Mouse (Mus musculus) layer of hippocampus, adult 9-11 months (tissue): ENCODE results near the gene Ager.

Source experiments
- DNase-seq: peaks from one replicate; pipeline ENCODE4 v3.0.0; 2022

Gene Ager

DNA sequence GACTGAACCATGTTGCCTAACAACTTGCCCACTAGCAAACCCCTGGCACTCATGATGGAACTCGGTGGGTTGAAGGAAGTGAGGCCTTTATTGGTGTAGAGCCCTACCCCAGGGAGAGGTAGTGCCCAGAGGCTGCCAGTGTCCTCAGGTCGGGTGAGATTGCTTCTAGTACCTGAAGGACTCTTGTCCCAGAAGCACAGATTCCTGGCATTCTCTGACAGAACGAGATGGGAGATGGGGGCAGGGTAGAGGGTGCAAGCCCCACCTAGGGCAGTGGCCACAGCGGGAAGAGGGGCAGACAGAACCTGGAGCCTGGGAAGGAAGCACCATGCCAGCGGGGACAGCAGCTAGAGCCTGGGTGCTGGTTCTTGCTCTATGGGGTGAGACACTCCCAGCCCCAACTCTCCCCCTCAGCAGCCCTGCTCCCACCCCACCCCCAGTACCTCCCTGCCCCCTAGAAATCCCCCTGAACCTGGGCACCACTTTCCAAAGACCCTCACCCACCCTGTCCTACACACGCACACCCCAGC, at the start of gene Ager:
TSS of gene Ager (plus strand) at position 297 of the 530 bp plus-strand sequence.
- DNase-seq, result no peak

DNA sequence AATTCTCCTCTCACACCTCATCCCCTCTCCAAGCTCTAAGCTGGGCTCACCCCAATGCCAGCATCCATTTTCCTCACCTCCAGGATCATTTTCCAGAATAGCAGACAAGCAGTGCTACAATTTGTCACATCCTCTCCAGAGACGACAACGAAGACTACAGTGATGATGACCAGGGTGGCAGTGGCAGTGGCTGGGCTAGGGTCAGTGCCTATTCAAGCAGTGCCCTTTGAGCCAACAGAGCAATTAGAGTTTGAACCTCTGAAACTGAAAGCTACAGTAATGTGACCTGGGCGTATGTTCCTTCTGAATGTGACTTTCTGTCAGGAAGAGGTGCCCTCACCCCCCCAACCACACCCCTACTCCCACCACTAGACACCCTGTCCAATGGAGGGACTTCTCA, 48.5 kb upstream of the Ager start:
- no peak for DNase-seq

DNA sequence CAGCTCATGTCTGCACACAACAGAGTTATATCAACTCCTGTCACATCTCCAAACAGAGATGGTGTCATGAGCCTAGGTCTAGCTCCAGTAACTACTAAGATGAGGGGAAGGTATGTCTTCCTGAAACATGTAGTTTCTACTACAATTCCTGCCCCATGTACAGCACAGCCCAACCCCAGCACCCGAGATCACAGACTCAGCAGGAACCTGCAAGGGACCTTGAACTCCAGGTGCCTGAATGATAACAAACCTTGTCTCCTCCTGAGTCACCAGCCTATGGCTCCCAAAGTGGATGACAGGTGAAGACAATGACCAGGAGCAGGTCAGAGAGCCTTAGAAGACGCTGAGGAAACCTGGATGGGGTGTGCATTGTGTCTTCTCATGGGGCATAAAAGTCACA, 47.8 kb upstream of the Ager start:
- no peak for DNase-seq

DNA sequence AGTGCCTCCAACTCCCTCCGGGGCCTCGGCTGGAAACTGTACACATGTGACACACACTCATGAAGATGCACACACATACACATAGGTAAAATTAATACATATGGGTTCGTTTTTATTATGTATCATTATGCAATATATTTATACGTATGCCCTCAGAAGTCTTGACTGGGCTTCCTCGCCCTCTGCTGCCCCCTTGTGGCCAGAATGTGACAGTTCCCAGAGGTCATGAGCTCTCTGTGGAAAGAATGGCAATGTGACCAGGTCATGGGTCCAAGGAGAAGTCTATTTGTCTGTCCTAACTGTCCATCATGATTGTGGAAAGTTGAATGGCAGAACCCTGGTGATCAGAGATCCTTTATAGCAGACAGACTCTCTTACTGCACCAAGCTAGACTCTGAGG, 42.2 kb upstream of the Ager start:
- DNase-seq, result peak; percentile 66

DNA sequence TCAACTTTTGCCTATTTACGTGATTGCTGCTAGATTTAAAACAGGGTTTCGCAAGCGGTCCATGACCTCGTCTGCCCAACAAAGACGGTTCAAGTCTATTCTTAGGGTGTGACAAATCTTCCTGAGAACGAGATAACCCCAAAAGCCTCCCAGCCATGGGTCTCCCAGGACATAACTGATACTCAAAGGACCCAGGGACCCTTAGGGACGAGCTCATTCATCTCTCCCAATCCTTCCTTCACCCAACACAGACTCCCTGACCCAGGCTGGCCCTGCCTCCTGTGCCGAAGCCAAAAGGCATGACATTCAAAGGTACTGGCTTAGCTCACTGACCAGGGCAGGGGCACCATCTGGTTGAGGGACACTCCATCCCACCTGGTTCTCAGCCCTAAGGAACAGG, 41.3 kb upstream of the Ager start:
- DNase-seq, result no peak

DNA sequence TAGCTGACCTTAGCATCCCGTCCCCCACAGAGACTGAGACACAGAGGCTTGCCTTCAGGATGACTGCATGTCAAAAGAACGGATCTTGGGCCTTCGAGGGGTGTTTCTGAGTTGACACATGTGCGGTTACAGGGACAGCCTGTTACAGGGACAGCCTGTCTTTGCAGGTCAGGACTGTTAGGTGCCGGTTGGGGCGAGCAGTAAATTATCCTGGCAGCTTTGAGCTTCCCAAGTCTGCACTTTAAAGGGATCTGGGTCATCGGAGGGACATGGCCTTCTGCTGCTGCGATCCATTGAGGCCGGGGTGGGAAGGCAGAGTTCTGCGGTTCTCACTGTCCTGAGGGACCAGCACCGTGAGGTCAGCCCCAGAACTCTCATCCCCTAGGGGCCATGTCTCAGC, 40.3 kb upstream of the Ager start:
- no peak for DNase-seq

DNA sequence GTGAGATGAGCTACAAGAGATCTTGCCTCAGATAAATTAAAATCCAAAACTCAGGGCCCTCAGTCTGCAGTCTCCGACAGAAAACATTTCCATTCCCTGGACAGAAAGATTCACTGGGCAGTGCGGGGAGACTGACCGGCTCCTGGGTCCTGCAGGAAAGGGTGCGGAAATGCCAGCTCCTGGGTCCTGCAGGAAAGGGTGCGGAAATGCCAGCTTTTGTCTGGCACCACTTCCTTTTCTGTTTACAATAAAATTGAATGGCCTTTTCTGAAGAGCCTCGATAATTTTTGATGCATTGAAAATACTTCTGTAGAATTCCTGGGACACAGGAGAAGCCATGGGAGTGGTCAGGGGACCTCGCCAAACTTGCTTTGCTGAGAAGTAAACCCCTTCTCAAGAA, 38.5 kb upstream of the Ager start:
- no peak for DNase-seq

DNA sequence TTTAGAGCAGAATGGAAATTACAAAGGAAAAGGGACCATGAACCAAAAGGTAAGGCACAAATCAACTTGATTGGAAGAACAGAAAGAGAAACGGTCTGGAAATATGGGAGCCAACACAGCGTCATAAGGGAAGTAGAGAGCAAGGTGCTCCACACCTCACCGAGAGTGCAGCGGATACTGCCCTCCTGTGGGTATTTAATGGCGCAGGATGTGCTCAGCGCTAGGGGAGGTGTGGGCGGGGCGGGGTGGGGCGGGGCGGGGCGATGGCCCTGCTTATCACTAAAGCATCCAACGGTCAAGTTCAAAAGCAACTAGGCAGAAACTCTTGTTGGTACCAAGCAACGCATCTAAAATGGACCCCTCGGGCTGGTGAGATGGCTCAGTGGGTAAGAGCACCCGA, 37.8 kb upstream of the Ager start:
- DNase-seq, result no peak

DNA sequence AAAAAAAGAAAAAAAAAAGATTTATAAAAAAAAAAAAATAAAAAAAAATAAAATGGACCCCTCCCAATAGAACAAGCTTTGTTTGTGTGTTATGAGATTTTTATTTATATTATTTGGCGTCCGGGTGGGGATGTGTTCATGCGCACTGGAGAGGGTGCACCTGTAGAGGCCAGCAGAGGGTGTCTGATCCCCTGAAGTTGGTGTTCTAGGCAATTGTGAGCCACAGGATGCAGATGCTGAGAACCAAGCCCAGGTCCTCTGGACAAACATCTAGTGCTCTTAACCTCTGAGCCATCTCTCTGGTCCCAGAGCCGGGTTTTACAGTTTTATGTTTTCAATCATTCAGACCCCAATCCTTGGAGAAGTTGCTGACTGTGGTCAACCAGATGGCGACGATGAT, 37.2 kb upstream of the Ager start:
- DNase-seq, result no peak

DNA sequence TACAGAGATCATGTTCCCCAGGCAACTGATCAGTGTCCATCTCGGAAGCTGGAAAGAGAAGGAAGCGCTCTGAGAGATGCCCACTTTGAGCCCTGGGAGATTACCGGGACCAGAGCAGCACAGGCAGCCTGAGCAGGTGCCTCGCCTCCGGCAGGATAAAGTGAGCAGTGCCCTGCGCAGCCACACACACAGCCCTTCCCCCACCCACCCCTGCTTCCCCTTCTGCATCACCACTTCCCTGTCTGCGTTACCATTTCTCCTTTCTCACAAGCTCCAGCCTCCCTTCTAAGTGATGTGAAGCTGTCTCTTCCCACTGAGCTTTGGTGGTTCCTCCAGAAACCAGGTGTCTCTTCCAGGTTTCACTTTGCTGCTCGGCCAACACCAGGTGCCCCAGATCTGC, 36.5 kb upstream of the Ager start:
- DNase-seq, result no peak

DNA sequence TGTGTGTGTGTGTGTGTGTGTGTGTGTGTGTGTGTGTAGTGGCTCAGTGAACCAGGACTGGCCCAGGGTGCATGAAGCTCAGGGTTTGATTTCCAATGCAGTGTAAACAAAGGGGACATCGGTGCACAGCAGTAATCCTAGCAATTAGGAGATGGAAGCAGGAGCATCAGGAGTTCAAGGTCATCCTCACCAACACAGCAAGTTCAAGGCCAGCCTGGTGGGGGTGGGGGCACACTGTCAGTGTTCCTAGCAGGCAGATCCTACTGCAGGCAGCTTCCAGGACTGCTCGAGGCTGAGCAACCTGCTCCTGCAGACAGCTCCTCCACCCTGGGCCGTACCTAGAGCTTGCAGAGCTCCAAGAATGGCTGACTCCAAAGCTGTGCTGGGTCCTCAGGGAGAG, 35.1 kb upstream of the Ager start:
- no peak for DNase-seq

DNA sequence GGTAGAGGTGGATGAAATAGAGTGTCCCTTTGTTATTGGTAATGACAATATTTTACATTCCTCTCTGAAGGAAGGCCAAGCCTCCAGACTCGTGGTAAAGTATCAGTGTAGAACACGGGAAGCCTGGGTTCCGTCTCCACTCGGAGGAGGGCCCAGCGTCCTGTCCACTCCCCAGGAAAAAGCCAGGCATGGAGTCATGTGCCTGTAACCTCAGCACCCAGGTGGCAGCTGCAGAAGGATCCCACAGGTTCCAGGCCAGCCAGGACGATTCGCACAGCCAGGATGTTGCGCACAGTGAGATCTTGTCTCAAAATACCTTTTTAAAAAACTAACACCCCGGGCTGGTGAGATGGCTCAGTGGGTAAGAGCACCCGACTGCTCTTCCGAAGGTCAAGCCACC, 34.3 kb upstream of the Ager start:
- no peak for DNase-seq

DNA sequence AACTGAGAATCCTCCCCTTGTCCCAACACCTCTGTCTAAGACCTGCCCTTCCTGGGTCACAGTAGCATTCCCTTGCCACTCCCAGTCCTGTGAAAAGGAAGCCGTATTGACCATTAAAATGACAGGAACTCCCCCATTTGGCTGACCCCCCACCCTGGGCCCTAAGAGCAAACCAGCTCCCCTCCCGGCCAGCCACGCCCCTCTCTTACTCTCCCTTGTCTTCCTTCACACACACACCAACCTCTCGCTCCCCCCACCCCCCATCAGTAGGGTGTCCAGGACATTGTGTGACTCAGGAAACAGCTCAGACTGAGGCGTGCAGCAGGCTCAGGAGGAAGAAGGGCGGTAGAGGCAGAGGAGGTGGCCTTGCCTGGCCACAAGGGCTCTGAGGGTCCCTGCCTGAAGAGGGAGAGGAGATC, 33.6 kb upstream of the Ager start, which contains the start of gene Notch4:
TSS of gene Notch4 (plus strand) at position 266 of the 419 bp plus-strand sequence.
- DNase-seq, result no peak

DNA sequence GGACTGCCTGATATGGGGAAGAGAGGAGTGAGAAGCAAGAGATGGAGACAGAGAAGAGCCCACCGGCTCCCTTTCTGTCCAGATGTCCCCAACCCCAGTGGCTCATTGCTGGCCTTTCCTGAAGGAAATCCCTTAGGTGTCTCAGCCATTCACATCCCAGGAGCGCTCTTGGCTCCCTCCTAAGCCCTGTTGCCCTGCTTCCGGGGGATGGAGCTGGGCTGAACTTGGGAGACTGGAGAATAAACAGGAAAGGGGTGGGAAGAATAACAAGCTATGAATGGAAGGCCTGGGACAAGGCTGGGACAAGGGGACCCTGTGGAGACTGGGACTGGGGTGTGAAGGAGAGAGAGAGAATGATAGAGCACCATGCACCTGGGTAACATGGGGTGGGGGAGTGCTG, 32.9 kb upstream of the Ager start:
- DNase-seq, result no peak

DNA sequence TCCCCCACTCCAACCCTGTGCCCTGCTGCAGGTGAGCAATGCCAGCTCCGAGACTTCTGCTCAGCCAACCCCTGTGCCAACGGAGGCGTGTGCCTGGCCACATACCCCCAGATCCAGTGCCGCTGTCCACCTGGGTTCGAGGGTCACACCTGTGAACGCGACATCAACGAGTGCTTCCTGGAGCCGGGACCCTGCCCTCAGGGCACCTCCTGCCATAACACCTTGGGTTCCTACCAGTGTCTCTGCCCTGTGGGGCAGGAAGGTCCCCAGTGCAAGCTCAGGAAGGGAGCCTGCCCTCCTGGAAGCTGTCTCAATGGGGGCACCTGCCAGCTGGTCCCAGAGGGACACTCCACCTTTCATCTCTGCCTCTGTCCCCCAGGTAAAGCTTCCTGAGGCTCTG, 30.4 kb upstream of the Ager start:
- DNase-seq, result no peak

DNA sequence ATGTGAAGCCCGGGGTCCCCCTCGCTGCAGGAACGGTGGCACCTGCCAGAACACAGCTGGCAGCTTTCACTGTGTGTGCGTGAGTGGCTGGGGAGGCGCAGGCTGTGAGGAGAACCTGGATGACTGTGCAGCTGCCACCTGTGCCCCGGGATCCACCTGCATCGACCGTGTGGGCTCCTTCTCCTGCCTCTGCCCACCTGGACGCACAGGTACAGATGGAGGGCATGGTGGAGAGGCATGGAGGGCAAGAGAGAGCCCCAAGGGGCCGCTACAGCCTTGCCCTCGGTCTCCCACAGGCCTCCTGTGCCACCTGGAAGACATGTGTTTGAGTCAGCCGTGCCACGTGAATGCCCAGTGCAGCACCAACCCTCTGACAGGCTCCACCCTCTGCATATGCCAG, 29.2 kb upstream of the Ager start:
- no peak for DNase-seq

DNA sequence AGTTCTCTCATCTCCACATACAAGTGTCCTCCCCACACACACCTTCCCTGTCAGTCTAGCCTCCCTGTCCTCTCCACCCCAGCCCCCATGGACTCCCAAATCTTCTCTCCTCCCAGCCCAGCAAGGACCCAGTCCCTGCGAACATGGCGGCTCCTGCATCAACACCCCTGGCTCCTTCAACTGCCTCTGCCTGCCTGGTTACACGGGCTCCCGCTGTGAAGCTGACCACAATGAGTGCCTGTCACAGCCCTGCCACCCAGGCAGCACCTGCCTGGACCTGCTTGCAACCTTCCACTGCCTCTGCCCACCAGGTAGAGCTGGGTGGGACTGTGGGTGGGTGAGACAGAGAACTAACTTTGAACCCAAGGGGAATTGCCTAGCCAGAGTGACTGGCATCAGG, 27.7 kb upstream of the Ager start:
- DNase-seq, result no peak

DNA sequence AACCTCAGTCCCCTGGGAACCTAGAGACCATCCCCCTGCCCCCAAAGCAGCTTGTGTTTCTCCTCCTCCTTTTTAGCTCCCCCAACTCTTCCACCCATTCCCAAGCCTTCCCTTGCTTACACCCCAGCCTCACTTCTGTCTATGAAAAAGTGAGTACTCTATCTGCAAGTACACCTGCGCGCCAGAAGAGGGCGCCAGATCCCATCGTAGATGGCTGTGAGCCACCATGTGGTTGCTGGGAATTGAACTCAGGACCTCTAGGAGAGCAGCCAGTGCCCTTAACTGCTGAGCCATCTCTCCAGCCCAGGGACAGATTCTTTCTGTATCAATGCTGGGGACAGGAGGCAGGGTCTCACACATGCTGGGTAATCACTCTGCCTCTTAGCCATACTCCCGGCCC, 25.8 kb upstream of the Ager start:
- no peak for DNase-seq

DNA sequence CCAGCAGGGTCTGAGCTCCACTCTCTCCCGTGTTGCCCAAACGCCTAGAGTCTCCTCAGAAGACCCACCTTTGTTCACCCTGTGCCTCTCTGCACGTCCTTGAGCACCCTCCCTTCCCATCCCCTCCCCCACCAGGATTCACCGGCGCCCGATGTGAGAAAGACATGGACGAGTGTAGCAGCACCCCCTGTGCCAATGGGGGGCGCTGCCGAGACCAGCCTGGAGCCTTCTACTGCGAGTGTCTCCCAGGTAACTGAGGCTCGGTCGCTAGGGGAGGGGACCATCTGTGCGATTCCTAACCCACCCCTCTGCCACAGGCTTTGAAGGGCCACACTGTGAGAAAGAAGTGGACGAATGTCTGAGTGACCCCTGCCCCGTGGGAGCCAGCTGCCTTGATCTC, 25.3 kb upstream of the Ager start:
- DNase-seq, result no peak

DNA sequence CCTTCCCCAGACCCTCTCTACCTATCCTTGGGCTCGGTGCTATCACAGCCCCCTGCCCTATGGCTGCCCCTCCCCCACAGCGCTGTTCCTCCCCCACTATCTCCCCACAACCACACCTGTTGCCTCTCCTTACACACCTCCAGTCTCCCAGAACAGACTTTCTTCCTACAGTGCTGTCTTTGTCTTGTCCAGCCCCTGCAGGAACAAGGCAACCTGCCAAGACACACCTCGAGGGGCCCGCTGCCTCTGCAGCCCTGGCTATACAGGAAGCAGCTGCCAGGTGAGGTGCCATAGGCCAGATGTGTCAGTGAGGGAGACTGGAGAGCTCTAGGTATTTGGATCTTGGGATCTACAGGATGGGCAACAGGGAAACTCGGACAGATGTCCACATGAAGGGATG, 21.1 kb upstream of the Ager start:
- DNase-seq, result no peak

DNA sequence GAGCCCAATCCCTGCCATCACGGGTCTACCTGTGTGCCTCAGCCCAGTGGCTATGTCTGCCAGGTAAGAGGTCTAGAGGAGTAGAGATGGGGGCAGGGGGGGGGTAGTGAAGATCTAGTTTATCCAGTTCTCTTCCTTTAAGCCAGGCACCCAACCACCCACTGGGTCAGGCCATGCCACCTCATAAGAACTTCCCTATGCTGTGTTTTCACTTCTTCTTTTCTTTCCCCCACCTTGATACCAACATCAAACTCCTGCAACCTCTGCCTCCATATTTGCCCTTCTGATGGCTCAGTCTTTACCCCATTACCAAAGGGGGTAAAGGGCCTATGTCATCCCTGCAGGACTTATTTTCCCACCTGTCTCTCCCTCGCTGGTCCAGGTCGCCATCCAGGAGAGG, 19.6 kb upstream of the Ager start:
- DNase-seq, result no peak

DNA sequence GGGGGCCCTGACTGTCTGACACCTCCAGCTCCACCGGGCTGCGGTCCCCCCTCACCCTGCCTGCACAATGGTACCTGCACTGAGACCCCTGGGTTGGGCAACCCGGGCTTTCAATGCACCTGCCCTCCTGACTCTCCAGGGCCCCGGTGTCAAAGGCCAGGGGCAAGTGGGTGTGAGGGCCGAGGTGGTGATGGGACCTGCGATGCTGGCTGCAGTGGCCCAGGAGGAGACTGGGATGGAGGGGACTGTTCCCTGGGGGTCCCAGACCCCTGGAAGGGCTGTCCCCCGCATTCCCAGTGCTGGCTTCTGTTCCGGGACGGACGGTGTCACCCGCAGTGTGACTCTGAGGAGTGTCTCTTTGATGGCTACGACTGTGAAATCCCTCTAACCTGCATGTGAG, 15.1 kb upstream of the Ager start:
- DNase-seq, result no peak

DNA sequence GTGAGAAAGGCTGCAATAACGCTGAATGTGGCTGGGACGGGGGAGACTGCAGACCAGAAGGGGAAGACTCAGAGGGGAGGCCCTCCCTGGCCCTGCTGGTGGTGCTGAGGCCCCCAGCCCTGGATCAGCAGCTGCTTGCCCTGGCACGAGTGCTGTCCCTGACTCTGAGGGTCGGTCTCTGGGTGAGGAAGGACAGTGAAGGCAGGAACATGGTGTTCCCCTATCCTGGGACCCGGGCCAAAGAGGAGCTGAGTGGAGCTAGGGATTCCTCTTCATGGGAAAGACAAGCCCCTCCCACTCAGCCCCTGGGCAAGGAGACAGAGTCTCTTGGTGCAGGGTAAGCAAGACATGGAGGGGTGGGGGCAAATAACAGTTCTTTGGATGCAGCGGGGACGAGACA, 14.3 kb upstream of the Ager start:
- no peak for DNase-seq

DNA sequence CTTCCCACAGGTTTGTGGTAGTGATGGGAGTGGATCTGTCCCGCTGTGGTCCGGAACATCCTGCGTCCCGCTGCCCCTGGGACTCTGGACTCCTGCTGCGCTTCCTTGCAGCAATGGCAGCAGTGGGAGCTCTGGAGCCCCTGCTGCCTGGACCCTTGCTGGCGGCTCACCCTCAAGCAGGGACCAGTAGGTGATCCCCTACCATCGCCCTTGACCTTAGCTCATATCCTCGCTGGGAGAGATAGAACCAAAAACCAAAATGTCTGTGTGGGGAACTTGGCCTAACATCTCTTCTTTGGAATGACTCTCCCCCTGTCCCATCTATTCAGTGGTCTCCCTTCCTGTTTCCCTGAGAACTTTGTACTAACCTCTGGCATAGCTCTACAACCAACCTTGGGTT, 13.8 kb upstream of the Ager start:
- DNase-seq, result no peak

DNA sequence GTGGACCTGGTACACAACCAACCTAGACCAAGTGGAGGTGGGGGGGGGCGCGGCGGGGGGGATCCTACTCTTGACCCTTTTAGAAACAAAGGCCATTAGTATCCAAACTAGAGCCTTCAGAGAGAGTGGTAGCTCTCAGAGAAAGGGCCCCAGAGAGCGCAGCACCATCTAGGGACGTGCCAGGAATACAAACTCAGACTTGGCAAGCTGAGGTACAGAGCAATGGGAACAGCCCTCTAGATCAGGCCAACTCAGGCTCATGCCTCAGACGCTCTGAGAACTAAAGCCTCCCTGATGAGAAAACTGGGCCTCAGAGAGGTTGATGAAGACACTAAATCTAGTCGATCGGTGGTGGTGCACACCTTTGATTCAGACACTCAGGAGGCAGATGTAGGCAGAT, 12.5 kb upstream of the Ager start:
- peak; percentile 39 for DNase-seq
